Mouse (Mus musculus): ENCODE results near the gene Nkx1-1.

GRCm38 (mm10) chr5:33443794-33444193 is 10.0 kb upstream of the Nkx1-1 start:
- no peak for TF ChIP-seq CTCF (IDR thresholded peaks at IDR 0.05; ENCODE audit: extremely low read depth, insufficient read depth, insufficient read length, insufficient replicate concordance)
- no peak for TF ChIP-seq POLR2A (IDR thresholded peaks at IDR 0.05; ENCODE audit: low read depth, low read length)

All from spleen, adult 2 months (tissue).